Mouse (Mus musculus) urinary bladder, adult 18-20 months (tissue): ENCODE data around the gene Coch.
A peak's percentile ranks its signal among the peaks of the same experiment; 100 is the strongest.
"Not testable (repeated sequence)": the region's sequence is repeated elsewhere in the genome, so short reads cannot be mapped to it uniquely, and the experiment has no call there.

ENCODE experiments used
- DNase-seq, 2 experiments: peaks; one replicate each; pipeline ENCODE4 v3.0.0; 2022; ENCODE audit warnings: low spot score in 2 of 2, mixed read lengths in 2 of 2

Coch gene

GRCm38 (mm10) chr12:51593229-51594029 is at the start of gene Coch:
Gene Coch (plus strand): TSS chr12:51593341.
- DNase-seq, result peak in 1 of 2 experiments; percentile 14

GRCm38 (mm10) chr12:51543402-51543960 is 49.7 kb upstream of the Coch start:
- no peak for DNase-seq

DNA sequence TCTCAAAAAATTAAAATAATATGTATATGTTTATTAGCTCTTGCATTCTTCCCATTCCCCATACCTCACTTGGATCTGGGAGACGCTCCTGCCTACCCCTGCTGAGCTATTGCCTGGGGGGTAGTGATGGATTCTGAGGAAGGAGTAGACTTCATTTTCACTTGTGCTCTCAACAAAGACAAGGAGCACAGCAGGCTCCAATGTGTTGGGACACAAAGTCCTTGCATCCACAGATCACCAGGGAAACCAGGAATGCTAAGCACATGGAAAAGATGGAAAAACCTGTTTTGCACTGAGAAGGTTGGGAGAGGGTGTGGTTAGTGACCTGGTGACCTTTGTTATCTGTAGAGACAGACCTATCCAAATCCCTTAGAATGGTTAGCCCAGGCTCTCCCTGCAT is 38.1 kb upstream of the Coch start:
- no peak for DNase-seq

DNA sequence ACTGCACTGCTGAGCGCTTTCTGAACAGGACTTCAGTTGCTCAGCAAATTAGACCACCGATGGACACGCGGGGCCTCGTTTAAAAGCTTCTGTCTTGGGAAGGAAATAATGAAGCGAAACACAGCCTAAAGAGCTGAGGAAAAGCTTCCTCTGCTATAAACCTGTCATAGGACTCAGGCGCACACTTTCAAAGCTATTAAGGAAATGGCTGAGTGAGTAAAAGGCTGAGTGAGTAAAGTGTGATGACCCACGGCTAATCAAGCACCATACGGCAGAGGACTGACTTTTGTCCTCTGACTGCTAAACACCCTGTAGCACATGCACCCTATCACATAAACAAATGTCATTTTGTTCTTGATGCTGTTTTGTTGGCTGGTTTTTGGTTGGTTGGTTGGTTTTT is 31.7 kb upstream of the Coch start:
- no peak for DNase-seq

- DNase-seq, result no peak
These were observed 25.9 kb upstream of the Coch start for GRCm38 (mm10) chr12:51567225-51567624.

GRCm38 (mm10) chr12:51569472-51569871 is 23.7 kb upstream of the Coch start:
- DNase-seq, result no peak

- no peak for DNase-seq
These were observed 23.2 kb upstream of the Coch start for GRCm38 (mm10) chr12:51569944-51570343.

DNA sequence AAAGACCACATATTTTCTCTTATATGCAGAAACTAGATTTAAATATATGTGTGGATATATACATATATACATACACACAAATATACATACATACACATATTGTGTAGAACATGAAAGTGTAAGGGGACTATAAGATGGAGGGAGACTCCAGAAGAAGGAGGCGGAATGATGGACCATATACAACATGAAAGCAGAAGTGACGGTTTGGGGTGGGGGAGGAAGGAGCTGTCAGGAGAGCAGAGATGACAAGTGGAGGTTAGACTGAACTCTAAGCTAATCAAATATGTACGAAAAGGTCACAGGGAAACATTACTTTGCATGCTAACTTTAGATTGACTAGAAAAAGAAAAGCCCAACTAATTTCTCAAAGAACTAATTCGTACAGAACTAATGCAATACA is 20.5 kb upstream of the Coch start:
- no peak for DNase-seq

DNA sequence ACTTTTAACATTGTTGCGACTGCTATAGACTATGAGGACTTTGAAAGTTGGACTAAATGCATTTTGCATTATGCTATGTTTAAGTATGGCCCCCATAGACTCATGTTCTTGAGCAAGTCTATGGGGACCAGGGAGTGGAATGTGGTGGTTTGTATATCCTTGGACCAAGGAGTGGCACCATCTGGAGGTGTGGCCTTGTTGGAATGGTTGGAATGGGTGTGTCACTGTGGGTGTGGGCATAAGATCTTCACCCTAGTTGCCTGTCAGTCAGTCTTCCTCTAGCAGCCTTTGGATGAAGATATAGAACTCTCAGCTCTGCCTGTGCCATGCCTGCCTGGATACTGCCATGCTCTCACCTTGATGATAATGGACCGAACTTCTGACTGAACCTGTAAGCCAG is 15.3 kb upstream of the Coch start:
- DNase-seq, result not testable (repeated sequence)

DNA sequence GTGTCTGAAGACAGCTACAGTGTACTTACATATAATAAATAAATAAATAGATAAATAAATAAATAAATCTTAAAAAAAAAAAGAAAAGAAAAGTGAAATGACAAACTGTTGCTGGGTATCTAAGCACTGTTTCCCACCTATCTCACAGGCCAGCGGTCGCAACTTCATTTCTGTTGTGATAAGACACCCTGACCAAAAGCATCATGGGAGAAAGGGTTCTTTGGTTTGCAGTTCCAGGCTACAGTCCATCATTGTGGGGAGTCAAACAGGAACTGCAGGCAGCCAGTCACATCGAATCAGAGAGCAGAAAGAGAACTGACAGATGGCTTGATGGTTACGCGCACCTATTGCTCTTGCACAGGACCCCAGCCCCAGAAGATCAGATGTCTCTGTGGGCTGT is 3.9 kb upstream of the Coch start:
- DNase-seq, result no peak

DNA sequence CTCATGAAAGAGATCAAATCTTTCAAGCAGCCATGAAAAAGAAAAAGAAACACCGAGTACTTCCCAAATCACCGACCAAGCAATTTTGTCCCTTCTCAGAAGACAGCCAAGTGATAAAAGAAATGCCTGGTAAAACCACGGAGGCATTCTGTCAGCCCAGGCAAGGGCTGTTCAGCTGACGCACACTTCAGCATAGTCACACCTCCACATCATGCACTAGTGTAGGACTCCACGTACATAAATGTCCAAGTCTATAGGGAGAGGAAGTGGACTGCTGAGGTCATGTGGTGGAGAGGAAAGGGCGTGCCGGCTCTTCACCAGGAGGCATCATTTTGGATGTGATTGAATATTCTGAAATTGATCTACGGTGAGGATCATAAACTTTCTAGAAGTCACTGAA is 1.2 kb upstream of the Coch start:
- DNase-seq, result no peak

- DNase-seq, result peak in 1 of 2 experiments; percentile 4
These were observed 283 bp upstream of the Coch start for GRCm38 (mm10) chr12:51592888-51593228.

- DNase-seq, result no peak
These were observed 909 bp downstream of the Coch start for GRCm38 (mm10) chr12:51594030-51594470.

GRCm38 (mm10) chr12:51603306-51603705 is 10.2 kb downstream of the Coch start:
- DNase-seq, result no peak

GRCm38 (mm10) chr12:51606138-51606537 is 13.0 kb downstream of the Coch start:
- DNase-seq, result no peak

DNA sequence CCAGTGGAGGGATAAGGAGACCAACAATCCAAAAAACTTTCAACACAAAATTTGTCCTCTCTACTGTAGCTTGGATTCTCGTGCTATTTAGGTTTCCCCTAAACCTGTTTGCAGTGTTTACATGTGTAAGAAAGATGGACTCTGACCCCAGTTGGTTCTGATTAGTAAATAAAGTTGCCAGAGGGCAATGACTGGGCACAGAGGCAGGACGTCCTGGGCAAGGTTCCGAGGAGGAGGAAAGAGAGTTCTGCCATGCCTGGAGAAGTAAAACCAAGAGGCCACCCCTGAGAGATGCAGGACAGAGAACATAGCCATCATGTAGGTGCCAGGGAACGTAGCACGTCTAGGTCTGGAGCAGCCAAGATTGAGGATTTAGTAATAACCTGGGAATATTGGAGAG is 19.2 kb downstream of the Coch start:
- no peak for DNase-seq

DNA sequence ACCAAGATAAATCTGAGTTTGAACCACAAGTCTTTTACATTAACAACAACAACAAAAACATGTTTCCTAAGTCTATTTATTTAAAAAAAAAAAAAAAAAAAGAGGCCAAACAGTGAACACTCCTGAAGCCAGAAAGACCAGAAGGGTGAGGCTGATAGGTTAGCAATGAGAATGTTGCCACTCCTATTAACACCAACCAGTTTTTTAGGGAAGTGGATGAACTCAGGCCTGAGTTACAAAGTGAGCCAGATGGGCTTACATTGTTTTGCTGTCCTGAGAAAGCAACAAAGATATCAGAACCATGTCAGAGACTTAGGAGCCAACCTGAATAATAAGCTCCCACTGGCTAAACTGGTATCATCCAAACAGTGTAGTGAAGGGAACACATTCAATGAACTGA is 27.4 kb downstream of the Coch start:
- no peak for DNase-seq

GRCm38 (mm10) chr12:51621161-51621560 is 28.0 kb downstream of the Coch start:
- DNase-seq, result no peak

DNA sequence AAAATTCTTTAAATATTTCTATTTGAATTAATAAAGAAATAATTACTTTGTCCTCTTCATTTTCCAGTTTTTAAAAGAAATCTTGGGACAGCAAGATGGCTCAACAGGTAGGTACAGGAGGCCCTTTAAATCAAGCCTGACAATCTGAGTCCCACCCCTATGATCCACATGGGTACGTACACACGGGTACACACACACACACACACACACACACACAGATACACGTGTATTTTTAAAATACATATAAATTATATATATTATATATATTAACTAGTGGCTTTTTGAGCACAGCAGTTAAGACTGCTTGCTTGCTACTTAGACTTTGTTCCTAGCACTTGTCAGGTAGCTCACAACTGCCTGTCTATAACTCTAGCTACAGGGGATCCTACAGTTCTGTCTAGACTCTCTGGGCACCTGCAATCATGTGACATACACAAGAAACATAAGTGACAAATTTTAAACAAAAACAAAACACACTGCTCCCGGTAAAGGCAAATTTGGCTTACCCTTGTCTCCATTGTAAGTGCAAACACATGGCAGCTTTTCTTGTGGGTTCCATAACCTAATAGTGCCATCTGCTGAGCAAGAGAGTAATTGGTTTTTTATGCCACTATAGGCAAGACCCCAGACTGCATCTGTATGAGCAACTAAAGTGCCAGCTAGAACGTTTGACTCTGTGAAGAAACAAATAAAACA is 29.7 kb downstream of the Coch start:
- DNase-seq, result no peak

- no peak for DNase-seq
These were observed 30.2 kb downstream of the Coch start for GRCm38 (mm10) chr12:51623366-51623694.

GRCm38 (mm10) chr12:51633481-51633880 is 40.3 kb downstream of the Coch start:
- DNase-seq, result no peak

- no peak for DNase-seq
These were observed 43.1 kb downstream of the Coch start for GRCm38 (mm10) chr12:51636260-51636659.
